Mouse (Mus musculus): Measurements from ENCODE around the gene Rps6kl1.

GRCm38 (mm10) chr12:85190290-85190689 lies 39.2 kb upstream of the Rps6kl1 start:
- TF ChIP-seq CTCF (IDR thresholded peaks at IDR 0.05; ENCODE audit: low read depth, low read length) (no peak), GATA1 (IDR thresholded peaks at IDR 0.05; ENCODE audit: borderline replicate concordance, low read length) (no peak)
